Comparison of ENCODE assay signal across 8 mouse cellular contexts in the genomic region with DNA sequence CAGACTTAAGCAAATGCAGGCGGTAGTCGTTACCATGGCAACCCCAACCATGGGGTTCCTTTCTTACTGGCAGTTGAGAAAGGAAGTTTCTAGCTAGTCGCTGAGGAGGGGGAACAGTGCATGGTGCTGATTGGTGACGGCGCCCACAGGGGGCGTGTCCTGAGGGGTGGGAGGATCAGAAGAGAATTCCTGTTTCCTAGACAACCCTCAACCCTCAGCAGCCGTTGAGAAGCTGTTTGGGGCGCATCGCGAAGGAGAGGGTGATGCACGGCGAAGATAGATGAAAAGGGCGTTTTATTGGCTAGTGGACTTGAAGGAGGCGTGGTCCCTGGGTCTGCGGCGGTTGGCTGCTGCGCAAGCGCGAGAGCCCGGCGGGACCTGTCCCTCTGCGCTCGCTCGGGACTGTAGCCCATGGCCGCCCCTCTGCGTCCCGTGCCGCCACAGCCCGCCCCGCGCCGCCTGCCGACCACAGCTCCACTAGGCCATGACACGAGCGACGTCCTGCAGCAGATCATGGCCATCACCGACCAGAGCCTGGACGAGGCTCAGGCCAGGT. TPM values are rescaled to one million over a fixed set of nuclear protein-coding genes. Genes with fewer than 3 reads are reported as not detected.
A peak's percentile ranks its signal among the peaks of the same experiment; 100 is the strongest.
DNase-seq lines count a peak whose midpoint lies in the region; ATAC-seq and TF ChIP-seq lines count a peak whose summit lies in the region.

A gene (plus strand): TSS at position 194 of the 556 bp plus-strand sequence.

- H3K9ac ChIP-seq in lung, embryonic 15.5 days = peak within 1 kb of the TSS; percentile 60

- H3K9me3 ChIP-seq in lung, embryonic 15.5 days = no peaks in the 10 kb centered on the region

- H3K27me3 ChIP-seq in lung, embryonic 15.5 days = no peaks in the 10 kb centered on the region

- H3K4me1 ChIP-seq in lung, embryonic 15.5 days = peaks cover 7% of the 10 kb centered on the region
- H3K4me1 ChIP-seq in olfactory bulb, adult 2 months (ENCODE audit: control insufficient read depth, insufficient read depth, low read length) = peaks cover 4% of the 10 kb centered on the region; the same call in 1 of the 2 replicates

- H3K27ac ChIP-seq in lung, embryonic 15.5 days = peak within 1 kb of the TSS; percentile 44; the same call in 1 of the 2 replicates
- H3K27ac ChIP-seq in olfactory bulb, adult 2 months (ENCODE audit: insufficient read depth, low read depth, low read length) = peak within 1 kb of the TSS; percentile 47

- H3K4me2 ChIP-seq in lung, embryonic 15.5 days = peak within 1 kb of the TSS; percentile 98

- peak; percentile 97 for DNase-seq in MN1 (ENCODE audit: low spot score)
- peak; percentile 76 for DNase-seq in cerebellum, adult 8-10 months
- DNase-seq in forelimb bud, embryonic 11.5 days (ENCODE audit: low read depth, low spot score) = peak; percentile 97
- peak; percentile 84 for DNase-seq in layer of hippocampus, adult 9-10 months (ENCODE audit: low spot score)
- DNase-seq in thymus, adult 18-20 months = peak; percentile 94 to 97

- TF ChIP-seq CTCF in olfactory bulb, adult 2 months (IDR thresholded peaks at IDR 0.05; ENCODE audit: insufficient read depth, low read depth, low read length) = no peak

- H3K36me3 ChIP-seq in lung, embryonic 15.5 days = no peaks in the 10 kb centered on the region

- peak within 1 kb of the TSS; percentile 56 for H3K4me3 ChIP-seq in lung, embryonic 15.5 days
- peak within 1 kb of the TSS; percentile 75 for H3K4me3 ChIP-seq in olfactory bulb, adult 2 months (ENCODE audit: insufficient read depth, low read depth, low read length)

- peak; percentile 39; the same call in 1 of the 2 replicates for TF ChIP-seq POLR2A in olfactory bulb, adult 2 months (IDR thresholded peaks at IDR 0.05; ENCODE audit: insufficient read depth, low read depth, low read length)

- ATAC-seq in hematopoietic stem cell, adult 5-6 weeks (replicated peaks in 1 of 2; ENCODE audit: insufficient read depth in 1 of 2, low FRiP score in 2 of 2, low TSS enrichment in 1 of 2, low read depth in 1 of 2, poor library complexity in 2 of 2, severe bottlenecking in 2 of 2) = peak; percentile 95 to 96
- peak; percentile 96 for ATAC-seq in lung, embryonic 15.5 days (ENCODE audit: borderline replicate concordance, extremely low read depth, low FRiP score, low TSS enrichment)

- WGBS in lung, embryonic 15.5 days = under 1% methylated on average over 38 of the region's 38 CpGs
- WGBS in olfactory bulb, adult 2 months = under 1% methylated on average over 38 of the region's 38 CpGs

RNA-seq across cellular contexts. Expression of the gene that starts here (rescaled TPM):
- 25.7 and 31.1 TPM in 2 replicates for total RNA-seq in hematopoietic stem cell, adult 5-6 weeks (2017)
- 10.1 and 11.4 TPM in 2 replicates for polyA plus RNA-seq in lung, embryonic 15.5 days (2015; fragmentation: Nextera tagmentation; extraction: Ambion mirVana)
- polyA plus RNA-seq in olfactory bulb, adult 2 months (2012; ENCODE audit: insufficient read depth, insufficient read length, low replicate concordance, missing spikeins) = not detected in 2 replicates

Comparison
In these comparisons a context has a peak if more than half of its experiments do, and no peak if none do; other contexts are left out.
1. Peak in every context shown above with its lines: DNase-seq, ATAC-seq, H3K4me3 ChIP-seq and H3K27ac ChIP-seq.
2. RNA of the gene that starts here (polyA plus RNA-seq): 10.1 to 11.4 TPM in lung, embryonic 15.5 days; not detected in olfactory bulb, adult 2 months; every median in the first group is over 10 times any median in the second.